ENCODE assay signal across 28 mouse cellular contexts in the genomic region with DNA sequence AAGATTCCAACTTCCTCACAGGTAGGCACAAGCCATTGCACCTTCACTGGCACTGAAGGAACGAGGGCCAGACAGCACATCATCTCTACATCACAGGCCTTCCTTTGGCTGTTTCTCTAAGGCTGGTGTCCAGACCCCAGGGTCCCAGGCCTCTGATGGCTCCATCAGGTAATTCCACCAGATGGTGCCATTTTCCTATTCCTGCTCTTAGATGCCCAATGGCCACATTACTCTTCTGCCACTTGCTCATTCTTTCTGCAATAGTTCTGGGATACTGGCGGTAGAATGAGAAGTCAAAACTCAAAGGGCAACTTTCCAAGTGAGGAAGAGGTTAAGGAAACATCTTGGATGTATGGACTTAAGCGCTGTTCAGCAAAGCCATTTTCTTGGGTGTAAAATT. TPM values are rescaled to one million over a fixed set of nuclear protein-coding genes. Genes with fewer than 3 reads are reported as not detected.
DNase-seq lines count a peak whose midpoint lies in the region; ATAC-seq and TF ChIP-seq lines count a peak whose summit lies in the region.
"Had no signal": no experiment of that assay in that cellular context is flagged by ENCODE, and none has a peak within 500 bp of the region (broad histone marks: within the 10 kb centered on the region; RNA-seq: fewer than 3 reads in every experiment).

No protein-coding gene starts in this region.

- peak; percentile 50 for TF ChIP-seq RAD21 in CH12.LX (IDR thresholded peaks at IDR 0.05; ENCODE audit: low read depth, low read length)

- no peak for ATAC-seq in hindbrain, postnatal 0 days
- no peak for ATAC-seq in hindbrain, embryonic 14.5 days (ENCODE audit: low FRiP score)
- ATAC-seq in kidney, postnatal 0 days (replicated peaks; ENCODE audit: low FRiP score, low read depth): no peak
- ATAC-seq in kidney, embryonic 14.5 days (ENCODE audit: low FRiP score, low TSS enrichment): no peak
- no peak for ATAC-seq in lung, embryonic 14.5 days (ENCODE audit: insufficient read depth)
- no peak for ATAC-seq in lung, postnatal 0 days
- ATAC-seq in forebrain, embryonic 12.5 days (ENCODE audit: low FRiP score): no peak
- ATAC-seq: CD4-positive, CD25-positive, alpha-beta regulatory T cell, adult 4 months; forebrain, embryonic 13.5 days; forebrain, embryonic 15.5 days had no signal

- peak; percentile 26; the same call in 1 of the 2 replicates for TF ChIP-seq CTCF in hindbrain, postnatal 0 days (IDR thresholded peaks at IDR 0.05; ENCODE audit: low read depth)
- TF ChIP-seq CTCF in kidney, postnatal 0 days (IDR thresholded peaks at IDR 0.05; ENCODE audit: low read depth): peak; percentile 51
- peak; percentile 18; the same call in 1 of the 2 replicates for TF ChIP-seq CTCF in lung, embryonic 14.5 days (IDR thresholded peaks at IDR 0.05; ENCODE audit: low read depth)
- no peak for TF ChIP-seq CTCF in lung, postnatal 0 days (IDR thresholded peaks at IDR 0.05)
- peak in 1 of 2 experiments; percentile 59; a peak in 2 of 4 replicates for TF ChIP-seq CTCF in CH12.LX (conservative IDR thresholded peaks at IDR 0.05 in 1 of 2, IDR thresholded peaks at IDR 0.05 in 1 of 2; ENCODE audit: low read depth in 2 of 2, low read length in 2 of 2)

- H3K9me3 ChIP-seq in hindbrain, postnatal 0 days (ENCODE audit: low read length): no peaks in the 10 kb centered on the region
- H3K9me3 ChIP-seq in hindbrain, embryonic 14.5 days (ENCODE audit: control insufficient read depth, low read length): no peaks in the 10 kb centered on the region
- no peaks in the 10 kb centered on the region for H3K9me3 ChIP-seq in kidney, postnatal 0 days (replicated peaks; ENCODE audit: low read length)
- no peaks in the 10 kb centered on the region for H3K9me3 ChIP-seq in kidney, embryonic 14.5 days (ENCODE audit: control insufficient read depth, low read length)
- H3K9me3 ChIP-seq in lung, embryonic 14.5 days (ENCODE audit: low read depth, low read length): no peaks in the 10 kb centered on the region
- no peaks in the 10 kb centered on the region for H3K9me3 ChIP-seq in lung, postnatal 0 days (ENCODE audit: low read length)
- no peaks in the 10 kb centered on the region for H3K9me3 ChIP-seq in CH12.LX (replicated peaks; ENCODE audit: low read length)
- no peaks in the 10 kb centered on the region for H3K9me3 ChIP-seq in forebrain, embryonic 12.5 days
- H3K9me3 ChIP-seq: embryonic facial prominence, embryonic 13.5 days; embryonic facial prominence, embryonic 15.5 days; forebrain, embryonic 10.5 days; forebrain, embryonic 13.5 days; forebrain, embryonic 15.5 days had no signal

- H3K36me3 ChIP-seq in hindbrain, postnatal 0 days (ENCODE audit: insufficient read depth, low read length): no peaks in the 10 kb centered on the region
- no peaks in the 10 kb centered on the region for H3K36me3 ChIP-seq in hindbrain, embryonic 14.5 days (replicated peaks; ENCODE audit: control insufficient read depth, insufficient read depth)
- H3K36me3 ChIP-seq in kidney, postnatal 0 days (ENCODE audit: insufficient read depth, low read length): no peaks in the 10 kb centered on the region
- H3K36me3 ChIP-seq in kidney, embryonic 14.5 days (ENCODE audit: control insufficient read depth, insufficient read depth, low read length): no peaks in the 10 kb centered on the region
- no peaks in the 10 kb centered on the region for H3K36me3 ChIP-seq in lung, embryonic 14.5 days (ENCODE audit: insufficient read depth)
- H3K36me3 ChIP-seq in lung, postnatal 0 days (ENCODE audit: insufficient read depth, low read length): no peaks in the 10 kb centered on the region
- H3K36me3 ChIP-seq in CH12.LX (replicated peaks in 1 of 2; ENCODE audit: control insufficient read depth in 1 of 2, insufficient read depth in 1 of 2, low read length in 1 of 2): no peaks in the 10 kb centered on the region
- no peaks in the 10 kb centered on the region for H3K36me3 ChIP-seq in forebrain, embryonic 12.5 days (replicated peaks)
- H3K36me3 ChIP-seq: embryonic facial prominence, embryonic 13.5 days; embryonic facial prominence, embryonic 15.5 days; forebrain, embryonic 10.5 days; forebrain, embryonic 15.5 days had no signal

- no peak for TF ChIP-seq POLR2A in CH12.LX (IDR thresholded peaks at IDR 0.05; ENCODE audit: low read depth, low read length)

- H3K27me3 ChIP-seq in hindbrain, postnatal 0 days (ENCODE audit: insufficient read depth, low read length): no peaks in the 10 kb centered on the region
- H3K27me3 ChIP-seq in hindbrain, embryonic 14.5 days (ENCODE audit: control insufficient read depth, insufficient read depth, low read length): no peaks in the 10 kb centered on the region
- H3K27me3 ChIP-seq in kidney, postnatal 0 days (ENCODE audit: insufficient read depth, low read length): no peaks in the 10 kb centered on the region
- no peaks in the 10 kb centered on the region for H3K27me3 ChIP-seq in kidney, embryonic 14.5 days (ENCODE audit: control insufficient read depth, insufficient read depth, low read length)
- H3K27me3 ChIP-seq in lung, embryonic 14.5 days (ENCODE audit: insufficient read depth, low read length): no peaks in the 10 kb centered on the region
- no peaks in the 10 kb centered on the region for H3K27me3 ChIP-seq in lung, postnatal 0 days (replicated peaks; ENCODE audit: insufficient read depth, low read length)
- peaks cover 71% of the 10 kb centered on the region for H3K27me3 ChIP-seq in CH12.LX (replicated peaks)
- peaks cover 3% of the 10 kb centered on the region; the same call in 1 of the 2 replicates for H3K27me3 ChIP-seq in forebrain, embryonic 12.5 days
- H3K27me3 ChIP-seq: embryonic facial prominence, embryonic 13.5 days; embryonic facial prominence, embryonic 15.5 days; forebrain, embryonic 13.5 days; forebrain, embryonic 15.5 days had no signal

- dilution Hi-C loops in CH12.LX (cut with MboI; ENCODE audit: extremely low pct_ligation_motif_present, extremely low pct_unique_long_range_greater_than_20kb, low sequenced_read_pairs): no loop called here

- no peak overlapping the region for H3K4me2 ChIP-seq in hindbrain, postnatal 0 days (ENCODE audit: low read depth, low read length)
- H3K4me2 ChIP-seq in hindbrain, embryonic 14.5 days (replicated peaks): no peak overlapping the region
- no peak overlapping the region for H3K4me2 ChIP-seq in kidney, postnatal 0 days (ENCODE audit: low read length)
- H3K4me2 ChIP-seq in kidney, embryonic 14.5 days (replicated peaks; ENCODE audit: low read depth, low read length): no peak overlapping the region
- H3K4me2 ChIP-seq in lung, embryonic 14.5 days: no peak overlapping the region
- no peak overlapping the region for H3K4me2 ChIP-seq in lung, postnatal 0 days (replicated peaks; ENCODE audit: low read depth, low read length)
- H3K4me2 ChIP-seq in CH12.LX (ENCODE audit: insufficient read depth, low read depth, poor library complexity, severe bottlenecking): no peak overlapping the region
- no peak overlapping the region for H3K4me2 ChIP-seq in forebrain, embryonic 12.5 days
- H3K4me2 ChIP-seq: embryonic facial prominence, embryonic 13.5 days; embryonic facial prominence, embryonic 15.5 days; forebrain, embryonic 13.5 days; forebrain, embryonic 15.5 days had no signal

- TF ChIP-seq EP300 in lung, postnatal 0 days (IDR thresholded peaks at IDR 0.05): no peak
- no peak for TF ChIP-seq EP300 in CH12.LX (IDR thresholded peaks at IDR 0.05; ENCODE audit: low read length)

- WGBS in hindbrain, postnatal 0 days: 90% methylated on average over 3 of the region's 3 CpGs
- 92% methylated on average over 3 of the region's 3 CpGs for WGBS in hindbrain, embryonic 14.5 days
- WGBS in kidney, postnatal 0 days: 90% methylated on average over 3 of the region's 3 CpGs
- 87% methylated on average over 3 of the region's 3 CpGs for WGBS in kidney, embryonic 14.5 days
- 92% methylated on average over 3 of the region's 3 CpGs for WGBS in lung, embryonic 14.5 days
- 84% methylated on average over 3 of the region's 3 CpGs for WGBS in lung, postnatal 0 days
- WGBS in forebrain, embryonic 12.5 days: 91% methylated on average over 3 of the region's 3 CpGs

- H3K4me1 ChIP-seq in hindbrain, postnatal 0 days (ENCODE audit: insufficient read depth, low read length): no peaks in the 10 kb centered on the region
- no peaks in the 10 kb centered on the region for H3K4me1 ChIP-seq in hindbrain, embryonic 14.5 days (replicated peaks; ENCODE audit: control insufficient read depth, insufficient read depth, low read length)
- no peaks in the 10 kb centered on the region for H3K4me1 ChIP-seq in kidney, postnatal 0 days (replicated peaks; ENCODE audit: insufficient read depth, low read length)
- 0 out of 2 replicates have a peak, but pooled peaks cover 3% of the 10 kb centered on the region for H3K4me1 ChIP-seq in kidney, embryonic 14.5 days (ENCODE audit: control insufficient read depth, insufficient read depth, low read length)
- no peaks in the 10 kb centered on the region for H3K4me1 ChIP-seq in lung, embryonic 14.5 days (ENCODE audit: insufficient read depth)
- H3K4me1 ChIP-seq in lung, postnatal 0 days (ENCODE audit: insufficient read depth, low read depth, low read length): no peaks in the 10 kb centered on the region
- no peaks in the 10 kb centered on the region; a peak in 1 of 4 replicates for H3K4me1 ChIP-seq in CH12.LX (ENCODE audit: control insufficient read depth in 1 of 2, insufficient read depth in 2 of 2)
- H3K4me1 ChIP-seq in forebrain, embryonic 12.5 days: peaks cover 2% of the 10 kb centered on the region; the same call in 1 of the 2 replicates
- H3K4me1 ChIP-seq: embryonic facial prominence, embryonic 13.5 days; embryonic facial prominence, embryonic 15.5 days; forebrain, embryonic 13.5 days; forebrain, embryonic 15.5 days had no signal

- in situ Hi-C loops in CH12.LX (cut with MboI; ENCODE audit: low pct_ligation_motif_present, low pct_unique_long_range_greater_than_20kb, low sequenced_read_pairs): no loop called here

- no peak overlapping the region for H3K9ac ChIP-seq in hindbrain, postnatal 0 days (replicated peaks; ENCODE audit: low read length)
- H3K9ac ChIP-seq in hindbrain, embryonic 14.5 days: no peak overlapping the region
- no peak overlapping the region for H3K9ac ChIP-seq in kidney, postnatal 0 days (ENCODE audit: low read depth, low read length)
- H3K9ac ChIP-seq in kidney, embryonic 14.5 days (ENCODE audit: low read depth, low read length): no peak overlapping the region
- H3K9ac ChIP-seq in lung, embryonic 14.5 days: no peak overlapping the region
- no peak overlapping the region for H3K9ac ChIP-seq in lung, postnatal 0 days (replicated peaks; ENCODE audit: low read depth)
- H3K9ac ChIP-seq in CH12.LX (ENCODE audit: insufficient read depth, low read depth): no peak overlapping the region
- H3K9ac ChIP-seq in forebrain, embryonic 12.5 days: no peak overlapping the region
- H3K9ac ChIP-seq: embryonic facial prominence, embryonic 13.5 days; embryonic facial prominence, embryonic 15.5 days; forebrain, embryonic 13.5 days; forebrain, embryonic 15.5 days had no signal

- H3K4me3 ChIP-seq in hindbrain, postnatal 0 days (ENCODE audit: low read length): no peak overlapping the region
- H3K4me3 ChIP-seq in hindbrain, embryonic 14.5 days (replicated peaks; ENCODE audit: low read length): no peak overlapping the region
- no peak overlapping the region for H3K4me3 ChIP-seq in kidney, postnatal 0 days (replicated peaks; ENCODE audit: low read depth, low read length)
- no peak overlapping the region for H3K4me3 ChIP-seq in kidney, embryonic 14.5 days (ENCODE audit: low read length)
- H3K4me3 ChIP-seq in lung, embryonic 14.5 days (ENCODE audit: low read depth, low read length): no peak overlapping the region
- no peak overlapping the region for H3K4me3 ChIP-seq in lung, postnatal 0 days (ENCODE audit: low read depth, low read length)
- H3K4me3 ChIP-seq in CH12.LX (replicated peaks in 1 of 3; ENCODE audit: low read depth in 2 of 3, low read length in 2 of 3, poor library complexity in 1 of 3): no peak overlapping the region
- no peak overlapping the region for H3K4me3 ChIP-seq in forebrain, embryonic 12.5 days (replicated peaks)
- H3K4me3 ChIP-seq: embryonic facial prominence, embryonic 13.5 days; embryonic facial prominence, embryonic 15.5 days; erythroblast, embryonic 14.5 days; forebrain, embryonic 10.5 days; forebrain, embryonic 13.5 days; forebrain, embryonic 15.5 days had no signal

- H3K79me2 ChIP-seq in CH12.LX (replicated peaks; ENCODE audit: control insufficient read depth, extremely low read depth, insufficient read depth, poor library complexity, severe bottlenecking): no peaks in the 10 kb centered on the region

- DNase-seq in hindbrain, postnatal 0 days (ENCODE audit: low spot score): no peak
- no peak for DNase-seq in hindbrain, embryonic 14.5 days (ENCODE audit: low spot score)
- no peak for DNase-seq in kidney, postnatal 0 days (ENCODE audit: low spot score)
- DNase-seq in lung, embryonic 14.5 days: no peak
- DNase-seq in lung, postnatal 0 days (ENCODE audit: low spot score): no peak
- DNase-seq in CH12.LX (ENCODE audit: extremely low read depth): no peak
- DNase-seq: adrenal gland, adult 2 months; adrenal gland, postnatal 10 days; adrenal gland, postnatal 25 days; B cell, adult 2 months; cerebellum, adult 11 months; cerebellum, adult 18-20 months; cerebellum, adult 8-10 months; cerebellum, adult 9-11 months; cerebellum, postnatal 14 days; cerebellum, postnatal 36 days; embryo, embryonic 11 days had no signal

- no peak overlapping the region for H3K27ac ChIP-seq in hindbrain, postnatal 0 days
- no peak overlapping the region for H3K27ac ChIP-seq in hindbrain, embryonic 14.5 days
- H3K27ac ChIP-seq in kidney, postnatal 0 days: no peak overlapping the region
- no peak overlapping the region for H3K27ac ChIP-seq in kidney, embryonic 14.5 days (ENCODE audit: low read depth, low read length)
- H3K27ac ChIP-seq in lung, embryonic 14.5 days (ENCODE audit: low read depth): no peak overlapping the region
- no peak overlapping the region for H3K27ac ChIP-seq in lung, postnatal 0 days (ENCODE audit: low read length)
- H3K27ac ChIP-seq in CH12.LX (ENCODE audit: insufficient read depth, low read depth): no peak overlapping the region
- H3K27ac ChIP-seq in forebrain, embryonic 12.5 days: no peak overlapping the region
- H3K27ac ChIP-seq: embryonic facial prominence, embryonic 13.5 days; embryonic facial prominence, embryonic 15.5 days; forebrain, embryonic 10.5 days; forebrain, embryonic 13.5 days; forebrain, embryonic 15.5 days had no signal

RNA-seq across cellular contexts. Expression of a gene that starts 50.8 kb away (rescaled TPM):
- 0.83 and 2.5 TPM in 2 replicates for total RNA-seq in hindbrain, postnatal 0 days (2014; rRNA removed)
- 5.7 and 7.4 TPM in 2 replicates for polyA plus RNA-seq in hindbrain, postnatal 0 days (2015; fragmentation: Nextera tagmentation; extraction: Ambion mirVana)
- polyA plus RNA-seq in hindbrain, embryonic 14.5 days (2014; fragmentation: Nextera tagmentation; extraction: Ambion mirVana): 7.3 and 10.3 TPM in 2 replicates
- 7.6 and 8.7 TPM in 2 replicates for polyA plus RNA-seq in kidney, postnatal 0 days (2015; fragmentation: Nextera tagmentation; extraction: Ambion mirVana)
- 13.8 and 15.2 TPM in 2 replicates for polyA plus RNA-seq in kidney, embryonic 14.5 days (2014; fragmentation: Nextera tagmentation; extraction: Ambion mirVana)
- polyA plus RNA-seq in lung, embryonic 14.5 days (2014; fragmentation: Nextera tagmentation; extraction: Ambion mirVana): 0.96 and 1.1 TPM in 2 replicates
- 0.73 and 1.0 TPM in 2 replicates for polyA plus RNA-seq in lung, postnatal 0 days (2015; fragmentation: Nextera tagmentation; extraction: Ambion mirVana)
- not detected in 2 replicates for total RNA-seq in CH12.LX (2012; rRNA removed)
- not detected in 2 replicates for total RNA-seq in CH12.LX (2014; rRNA removed)
- polyA plus RNA-seq in CH12.LX (2012; ENCODE audit: insufficient read length, low read depth): not detected in 2 replicates
- 3.2 and 4.1 TPM in 2 replicates for polyA plus RNA-seq in forebrain, embryonic 12.5 days (2016; fragmentation: Nextera tagmentation; extraction: Ambion mirVana)
- total RNA-seq: common myeloid progenitor, adult 5-6 weeks; MEL had no signal
- polyA plus RNA-seq: erythroblast, embryonic 14.5 days had no signal
